Mouse (Mus musculus) ovary, postnatal 10 days (tissue): Measurements from ENCODE around the gene Cxcl14.

Source experiments
- DNase-seq: peaks from one replicate; pipeline ENCODE4 v3.0.0; 2022; ENCODE audit warnings: low spot score

The Cxcl14 gene

GRCm38 (mm10) chr13:56295943-56296658 is at the start of gene Cxcl14:
TSS of gene Cxcl14 (minus strand) at chr13:56296551.
- no peak for DNase-seq

GRCm38 (mm10) chr13:56344355-56344754 is 48.0 kb upstream of the Cxcl14 start:
- DNase-seq: no peak

- DNase-seq: no peak
Observed at GRCm38 (mm10) chr13:56342491-56342890, 46.1 kb upstream of the Cxcl14 start.

- DNase-seq: no peak
Observed at GRCm38 (mm10) chr13:56340513-56340912, 44.2 kb upstream of the Cxcl14 start.

- DNase-seq: no peak
Observed at GRCm38 (mm10) chr13:56339816-56340215, 43.5 kb upstream of the Cxcl14 start.

- no peak for DNase-seq
Observed at GRCm38 (mm10) chr13:56336982-56337381, 40.6 kb upstream of the Cxcl14 start.

- DNase-seq: no peak
Observed at GRCm38 (mm10) chr13:56334802-56335690, 38.7 kb upstream of the Cxcl14 start.

- DNase-seq: no peak
Observed at GRCm38 (mm10) chr13:56334236-56334635, 37.9 kb upstream of the Cxcl14 start.

- DNase-seq: no peak
Observed at GRCm38 (mm10) chr13:56332356-56332755, 36.0 kb upstream of the Cxcl14 start.

GRCm38 (mm10) chr13:56330603-56331455 is 34.5 kb upstream of the Cxcl14 start:
- no peak for DNase-seq

GRCm38 (mm10) chr13:56329769-56330168 is 33.4 kb upstream of the Cxcl14 start:
- no peak for DNase-seq

GRCm38 (mm10) chr13:56329165-56329564 is 32.8 kb upstream of the Cxcl14 start:
- DNase-seq: no peak

- no peak for DNase-seq
Observed at GRCm38 (mm10) chr13:56327779-56328178, 31.4 kb upstream of the Cxcl14 start.

- DNase-seq: no peak
Observed at GRCm38 (mm10) chr13:56321635-56322034, 25.3 kb upstream of the Cxcl14 start.

- no peak for DNase-seq
Observed at GRCm38 (mm10) chr13:56316930-56317329, 20.6 kb upstream of the Cxcl14 start.

GRCm38 (mm10) chr13:56315201-56315600 is 18.9 kb upstream of the Cxcl14 start:
- no peak for DNase-seq

GRCm38 (mm10) chr13:56305058-56305457 is 8.7 kb upstream of the Cxcl14 start:
- no peak for DNase-seq

- DNase-seq: no peak
Observed at GRCm38 (mm10) chr13:56304453-56304852, 8.1 kb upstream of the Cxcl14 start.

- DNase-seq: no peak
Observed at GRCm38 (mm10) chr13:56299336-56299735, 3.0 kb upstream of the Cxcl14 start.

- no peak for DNase-seq
Observed at GRCm38 (mm10) chr13:56296659-56297020, 289 bp upstream of the Cxcl14 start.

GRCm38 (mm10) chr13:56295586-56295942 is 787 bp downstream of the Cxcl14 start:
- no peak for DNase-seq

- DNase-seq: no peak
Observed at GRCm38 (mm10) chr13:56294908-56295307, 1.4 kb downstream of the Cxcl14 start.
